Mouse (Mus musculus): ENCODE results near the gene Sema7a. TPM values are rescaled to one million over a fixed set of nuclear protein-coding genes. Genes with fewer than 3 reads are reported as not detected.

The Sema7a gene
- total RNA-seq, 1 experiment from 2014 or later = 4.3 TPM

DNA sequence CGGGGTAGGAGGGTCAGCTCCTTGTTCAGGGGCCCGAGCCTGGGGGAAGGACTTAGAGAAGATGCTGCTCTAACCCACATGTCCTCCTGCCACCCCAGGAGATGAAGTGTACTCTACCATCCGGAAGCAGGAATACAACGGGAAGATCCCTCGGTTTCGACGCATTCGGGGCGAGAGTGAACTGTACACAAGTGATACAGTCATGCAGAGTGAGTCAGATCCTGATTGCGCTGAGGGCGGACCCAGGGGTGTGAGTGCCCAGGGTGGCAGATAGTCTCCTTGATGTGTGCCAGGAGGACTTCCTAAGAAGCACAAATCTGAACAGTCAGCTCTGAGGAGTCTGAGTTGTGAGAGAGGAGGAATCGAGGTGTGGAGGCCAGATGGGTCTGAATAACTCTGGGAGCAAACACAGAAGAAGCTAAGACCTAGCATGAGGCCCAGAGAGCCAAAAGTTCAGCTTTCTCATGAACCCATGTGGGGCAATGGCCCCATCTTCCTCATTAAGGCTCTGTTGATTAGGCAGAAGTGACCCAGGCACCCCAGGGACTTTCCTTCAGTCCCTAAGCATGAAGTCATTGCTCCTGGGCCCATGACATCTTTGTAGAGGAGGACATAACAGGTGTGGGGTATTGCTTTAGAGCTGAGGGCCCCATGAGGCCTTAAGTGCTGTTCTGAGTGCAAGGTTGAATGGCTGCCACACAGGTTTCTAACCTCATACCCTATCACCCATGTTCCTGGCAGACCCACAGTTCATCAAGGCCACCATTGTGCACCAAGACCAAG lies 15.2 kb downstream of the Sema7a start:
- no peak for ATAC-seq (replicated peaks in 1 of 2; ENCODE audit: insufficient read depth in 1 of 2, low FRiP score in 2 of 2, low TSS enrichment in 1 of 2, low read depth in 1 of 2, poor library complexity in 2 of 2, severe bottlenecking in 2 of 2)

DNA sequence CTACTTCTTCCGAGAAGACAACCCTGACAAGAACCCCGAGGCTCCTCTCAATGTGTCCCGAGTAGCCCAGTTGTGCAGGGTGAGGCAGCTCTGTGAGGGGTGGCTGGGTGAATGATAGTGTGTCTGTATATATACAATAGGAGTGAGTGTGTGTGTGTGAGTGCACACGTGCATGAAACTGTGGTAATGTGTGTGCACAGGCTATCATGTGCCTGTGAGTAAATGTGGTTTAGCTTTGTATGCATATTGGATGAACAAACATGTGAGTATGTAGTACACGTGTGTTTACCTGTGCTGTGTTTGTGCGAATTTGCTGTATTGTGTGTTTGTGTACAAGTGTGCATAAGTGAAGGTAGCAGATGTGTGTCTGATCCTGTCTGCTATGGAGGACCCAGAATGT lies 15.9 kb downstream of the Sema7a start:
- no peak for ATAC-seq (replicated peaks in 1 of 2; ENCODE audit: insufficient read depth in 1 of 2, low FRiP score in 2 of 2, low TSS enrichment in 1 of 2, low read depth in 1 of 2, poor library complexity in 2 of 2, severe bottlenecking in 2 of 2)

DNA sequence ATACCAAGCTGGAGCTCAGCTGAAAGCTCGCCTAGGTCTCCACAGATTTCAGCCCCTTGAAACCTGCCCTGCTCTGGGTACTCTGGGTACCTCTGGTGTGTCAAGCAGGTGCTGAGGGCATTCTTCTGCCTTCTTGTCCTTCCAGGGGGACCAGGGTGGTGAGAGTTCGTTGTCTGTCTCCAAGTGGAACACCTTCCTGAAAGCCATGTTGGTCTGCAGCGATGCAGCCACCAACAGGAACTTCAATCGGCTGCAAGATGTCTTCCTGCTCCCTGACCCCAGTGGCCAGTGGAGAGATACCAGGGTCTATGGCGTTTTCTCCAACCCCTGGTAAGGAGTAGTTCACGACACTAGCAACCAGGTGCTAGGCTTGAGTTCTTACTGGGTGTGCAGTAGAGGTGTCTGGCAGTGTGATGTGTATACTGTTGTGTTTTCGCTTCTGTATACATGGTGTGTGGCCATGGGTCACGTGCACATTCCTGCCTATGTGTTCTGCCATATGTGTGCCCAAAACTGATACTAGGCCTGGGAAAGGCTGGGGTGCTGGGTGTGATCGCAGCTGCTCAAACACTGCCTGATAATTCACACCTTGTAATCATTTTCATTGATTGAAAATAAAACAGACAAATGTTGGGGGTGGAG lies 16.4 kb downstream of the Sema7a start:
- no peak for ATAC-seq (replicated peaks in 1 of 2; ENCODE audit: insufficient read depth in 1 of 2, low FRiP score in 2 of 2, low TSS enrichment in 1 of 2, low read depth in 1 of 2, poor library complexity in 2 of 2, severe bottlenecking in 2 of 2)

DNA sequence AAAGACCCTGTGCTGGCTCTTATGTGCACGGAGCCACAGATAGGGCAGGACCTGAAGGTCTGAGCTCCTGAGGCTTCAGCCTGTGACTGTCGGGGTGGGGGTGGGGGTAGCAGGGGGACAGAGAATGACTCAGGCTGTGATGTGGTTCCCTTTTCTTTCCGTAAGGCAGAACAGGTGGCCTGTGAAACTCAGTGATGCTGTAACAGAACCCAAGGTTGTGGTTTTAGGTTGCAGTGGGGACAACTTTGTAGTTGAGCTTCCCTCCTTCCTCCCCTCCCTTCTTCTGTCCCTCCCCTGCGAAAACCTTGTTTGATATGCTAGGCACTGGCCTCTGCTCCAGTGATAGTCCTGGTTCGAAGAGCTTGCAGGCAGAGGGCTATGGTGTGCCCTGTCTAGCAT lies 16.9 kb downstream of the Sema7a start:
- ATAC-seq (replicated peaks in 1 of 2; ENCODE audit: insufficient read depth in 1 of 2, low FRiP score in 2 of 2, low TSS enrichment in 1 of 2, low read depth in 1 of 2, poor library complexity in 2 of 2, severe bottlenecking in 2 of 2) = peak; percentile 60 to 78

DNA sequence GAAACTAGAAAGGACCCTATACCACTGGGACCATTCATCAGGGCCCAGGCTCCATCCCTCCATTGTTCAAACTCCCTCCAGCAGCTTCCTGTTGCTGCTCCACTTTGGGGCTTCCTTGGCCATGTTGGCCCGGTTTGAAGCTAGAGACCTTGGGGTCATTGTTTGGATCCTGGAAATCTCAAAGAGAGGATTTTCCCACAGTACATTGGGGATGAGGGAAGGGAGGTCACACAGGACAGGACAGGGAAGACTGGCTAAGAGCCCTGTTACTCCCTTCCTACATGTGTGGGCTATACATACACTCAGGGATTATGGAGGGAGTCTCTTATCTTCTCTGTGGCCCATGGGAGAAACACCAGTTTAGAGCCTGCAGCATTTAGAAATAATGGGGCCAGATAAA lies 18.7 kb downstream of the Sema7a start:
- ATAC-seq (replicated peaks in 1 of 2; ENCODE audit: insufficient read depth in 1 of 2, low FRiP score in 2 of 2, low TSS enrichment in 1 of 2, low read depth in 1 of 2, poor library complexity in 2 of 2, severe bottlenecking in 2 of 2) = no peak

DNA sequence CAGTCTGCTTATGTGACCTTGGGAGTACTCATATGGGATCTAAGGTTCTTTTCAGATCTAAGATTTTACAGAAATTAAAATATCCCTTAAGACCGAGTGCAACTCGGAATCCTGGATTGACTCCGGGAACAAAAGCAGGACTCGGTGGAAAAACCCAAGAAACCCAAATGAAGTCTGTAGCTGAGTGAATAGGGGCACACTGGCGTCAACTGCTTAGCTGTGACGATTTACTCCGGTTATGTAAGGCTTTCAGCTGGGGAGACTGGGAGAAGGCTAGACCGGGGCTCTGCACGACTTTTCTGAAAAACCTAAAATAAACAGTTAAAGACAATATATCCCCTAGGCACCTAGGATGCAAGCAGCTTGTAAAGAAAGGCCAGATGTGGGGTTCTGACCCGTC lies 19.5 kb downstream of the Sema7a start:
- no peak for ATAC-seq (replicated peaks in 1 of 2; ENCODE audit: insufficient read depth in 1 of 2, low FRiP score in 2 of 2, low TSS enrichment in 1 of 2, low read depth in 1 of 2, poor library complexity in 2 of 2, severe bottlenecking in 2 of 2)

DNA sequence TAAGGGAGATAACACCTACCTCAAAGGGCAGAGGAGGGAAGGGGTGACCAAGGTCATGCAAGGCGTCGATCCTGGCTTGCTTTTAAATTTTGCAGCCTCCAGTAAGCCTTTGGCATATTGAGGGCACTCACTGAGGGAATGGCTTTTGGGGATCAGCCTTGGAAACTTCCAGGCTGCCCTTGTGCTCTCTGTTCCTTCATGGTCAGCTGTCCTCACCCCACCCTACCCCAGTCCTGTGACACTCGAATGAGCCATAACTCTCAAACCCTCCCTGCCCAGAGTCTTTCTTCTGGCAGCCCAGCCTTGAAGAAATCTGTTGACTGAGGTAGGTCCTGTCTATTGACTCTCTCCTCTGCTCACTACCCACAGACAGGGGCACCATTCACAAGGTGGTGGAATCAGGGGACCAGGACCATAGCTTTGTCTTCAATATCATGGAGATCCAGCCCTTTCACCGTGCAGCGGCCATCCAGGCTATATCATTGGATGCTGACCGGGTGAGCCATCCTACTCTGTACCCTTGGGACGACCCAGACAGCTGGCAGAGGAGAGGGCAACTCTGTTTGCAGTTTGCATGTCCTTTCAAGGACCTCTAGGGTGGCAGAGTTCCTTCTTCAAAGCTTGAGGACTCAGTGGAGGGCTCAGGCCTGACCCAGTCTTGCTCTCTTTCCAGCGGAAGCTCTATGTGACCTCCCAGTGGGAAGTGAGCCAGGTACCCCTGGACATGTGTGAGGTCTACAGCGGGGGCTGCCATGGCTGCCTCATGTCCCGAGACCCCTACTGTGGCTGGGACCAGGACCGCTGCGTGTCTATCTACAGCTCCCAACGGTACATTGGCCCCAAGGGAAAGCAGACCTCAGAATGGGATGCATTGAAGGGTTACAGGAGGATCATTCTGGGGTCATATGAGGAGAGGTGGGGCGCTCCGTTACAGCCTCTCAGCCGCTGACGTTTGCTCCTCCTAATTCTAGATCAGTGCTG lies 20.3 kb downstream of the Sema7a start:
- ATAC-seq (replicated peaks in 1 of 2; ENCODE audit: insufficient read depth in 1 of 2, low FRiP score in 2 of 2, low TSS enrichment in 1 of 2, low read depth in 1 of 2, poor library complexity in 2 of 2, severe bottlenecking in 2 of 2) = no peak

DNA sequence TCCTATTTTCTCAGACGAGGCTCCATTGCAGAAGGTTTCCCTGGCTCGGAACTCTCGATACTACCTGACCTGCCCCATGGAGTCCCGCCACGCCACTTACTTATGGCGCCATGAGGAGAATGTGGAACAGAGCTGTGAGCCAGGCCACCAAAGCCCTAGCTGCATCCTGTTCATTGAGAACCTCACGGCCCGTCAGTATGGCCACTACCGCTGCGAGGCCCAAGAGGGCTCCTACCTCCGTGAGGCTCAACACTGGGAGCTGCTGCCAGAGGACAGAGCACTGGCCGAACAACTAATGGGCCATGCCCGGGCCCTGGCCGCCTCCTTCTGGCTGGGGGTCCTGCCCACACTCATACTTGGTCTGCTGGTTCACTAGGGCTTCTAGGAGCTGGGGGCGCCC lies 21.3 kb downstream of the Sema7a start:
- ATAC-seq (replicated peaks in 1 of 2; ENCODE audit: insufficient read depth in 1 of 2, low FRiP score in 2 of 2, low TSS enrichment in 1 of 2, low read depth in 1 of 2, poor library complexity in 2 of 2, severe bottlenecking in 2 of 2) = no peak

DNA sequence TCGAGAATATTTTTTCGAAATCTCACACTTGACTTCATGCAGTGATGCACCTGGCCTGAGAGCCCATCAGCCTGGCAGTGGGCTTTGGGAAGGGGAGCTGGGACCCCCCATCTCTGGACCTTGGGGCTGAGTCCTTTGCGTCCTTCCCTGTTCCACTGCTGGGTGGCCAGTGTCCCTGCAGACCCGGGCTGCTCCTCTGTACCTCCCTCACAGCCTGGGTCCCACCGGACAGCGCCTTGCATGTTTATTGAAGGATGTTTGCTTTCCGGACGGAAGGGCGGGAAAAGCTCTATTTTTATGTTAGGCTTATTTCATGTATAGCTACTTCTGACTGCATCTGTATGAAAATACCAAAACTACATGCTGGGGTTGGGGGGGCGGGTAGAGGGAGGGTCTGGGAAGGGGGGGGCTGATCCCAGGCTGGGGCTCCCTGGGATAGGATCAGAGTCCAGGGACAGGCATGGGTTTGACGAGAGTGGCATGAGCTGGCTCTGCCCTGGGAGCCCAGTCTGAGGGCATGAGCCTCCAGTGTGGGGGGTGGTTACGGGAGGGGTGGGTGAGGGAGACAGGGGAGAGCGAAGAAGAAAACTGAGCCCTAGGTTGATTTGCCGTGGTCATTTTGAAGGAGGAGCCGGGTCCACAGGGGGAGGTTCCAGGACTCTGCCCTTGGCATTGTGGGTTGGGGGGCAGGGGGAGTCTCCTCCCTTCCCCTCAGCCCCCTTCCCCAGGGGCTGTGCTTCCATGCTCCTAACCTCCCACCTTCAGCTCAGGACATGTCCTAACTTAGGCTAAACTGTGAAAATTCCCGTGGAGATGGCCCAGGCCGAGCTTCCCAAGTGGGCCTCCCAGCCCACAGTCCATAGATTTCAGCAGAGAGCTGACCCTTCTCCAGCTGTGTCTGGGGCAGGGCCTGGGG lies 22.2 kb downstream of the Sema7a start:
- ATAC-seq (replicated peaks in 1 of 2; ENCODE audit: insufficient read depth in 1 of 2, low FRiP score in 2 of 2, low TSS enrichment in 1 of 2, low read depth in 1 of 2, poor library complexity in 2 of 2, severe bottlenecking in 2 of 2) = no peak

DNA sequence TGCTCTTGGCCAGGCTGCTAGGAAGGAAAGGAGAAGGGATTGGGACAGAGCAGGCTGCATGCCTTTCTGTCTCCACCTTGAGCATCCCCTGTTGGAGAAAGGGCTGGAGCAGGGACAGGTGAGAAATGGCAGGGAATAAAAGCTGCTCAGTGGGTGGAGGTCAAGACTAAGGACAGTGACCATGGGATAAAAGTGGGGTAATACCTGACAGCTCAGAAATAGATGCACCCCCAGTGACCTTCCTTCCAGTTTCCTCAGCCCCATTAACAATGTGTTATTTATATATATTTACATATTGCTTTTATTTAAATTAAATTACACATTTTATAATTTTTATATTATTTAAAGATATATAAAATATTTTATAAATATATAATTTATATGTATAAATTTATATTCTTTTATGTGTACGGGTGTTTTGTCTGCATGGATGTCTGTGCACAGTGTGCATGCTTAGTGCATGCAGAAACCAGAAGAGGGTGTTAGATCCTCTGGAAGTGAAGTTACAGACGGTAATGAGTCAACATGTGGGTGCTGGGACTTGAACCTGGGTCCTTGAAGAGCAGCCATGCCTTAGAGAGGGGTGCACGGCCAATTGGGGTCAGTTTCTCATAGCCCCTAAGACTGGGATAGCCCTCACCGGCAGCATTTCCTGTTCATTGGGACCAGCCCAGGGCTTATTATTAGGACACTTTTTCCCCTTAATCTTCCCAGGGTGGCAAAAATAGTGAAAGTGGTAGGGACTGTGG lies 23.5 kb downstream of the Sema7a start:
- ATAC-seq (replicated peaks in 1 of 2; ENCODE audit: insufficient read depth in 1 of 2, low FRiP score in 2 of 2, low TSS enrichment in 1 of 2, low read depth in 1 of 2, poor library complexity in 2 of 2, severe bottlenecking in 2 of 2) = no peak

DNA sequence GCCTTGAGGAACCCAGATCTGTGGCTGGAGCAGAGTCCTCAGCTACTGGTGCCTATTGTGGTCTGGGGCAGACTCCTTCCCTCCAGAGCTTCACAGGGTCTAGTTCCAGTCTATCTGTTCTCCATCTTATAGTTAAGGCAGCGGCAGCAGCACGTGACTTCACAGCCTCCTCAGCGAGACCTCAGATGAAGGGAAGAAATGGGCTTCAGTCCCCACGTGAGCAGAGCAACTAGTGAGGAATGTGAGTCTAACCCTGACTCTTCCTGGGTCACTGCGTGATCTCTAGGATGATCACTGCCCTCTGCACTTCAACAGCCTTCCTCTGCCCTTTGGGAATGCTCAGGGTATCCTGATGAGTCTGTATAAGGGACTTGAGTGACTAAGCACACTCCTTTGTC lies 24.1 kb downstream of the Sema7a start:
- ATAC-seq (replicated peaks in 1 of 2; ENCODE audit: insufficient read depth in 1 of 2, low FRiP score in 2 of 2, low TSS enrichment in 1 of 2, low read depth in 1 of 2, poor library complexity in 2 of 2, severe bottlenecking in 2 of 2) = no peak

DNA sequence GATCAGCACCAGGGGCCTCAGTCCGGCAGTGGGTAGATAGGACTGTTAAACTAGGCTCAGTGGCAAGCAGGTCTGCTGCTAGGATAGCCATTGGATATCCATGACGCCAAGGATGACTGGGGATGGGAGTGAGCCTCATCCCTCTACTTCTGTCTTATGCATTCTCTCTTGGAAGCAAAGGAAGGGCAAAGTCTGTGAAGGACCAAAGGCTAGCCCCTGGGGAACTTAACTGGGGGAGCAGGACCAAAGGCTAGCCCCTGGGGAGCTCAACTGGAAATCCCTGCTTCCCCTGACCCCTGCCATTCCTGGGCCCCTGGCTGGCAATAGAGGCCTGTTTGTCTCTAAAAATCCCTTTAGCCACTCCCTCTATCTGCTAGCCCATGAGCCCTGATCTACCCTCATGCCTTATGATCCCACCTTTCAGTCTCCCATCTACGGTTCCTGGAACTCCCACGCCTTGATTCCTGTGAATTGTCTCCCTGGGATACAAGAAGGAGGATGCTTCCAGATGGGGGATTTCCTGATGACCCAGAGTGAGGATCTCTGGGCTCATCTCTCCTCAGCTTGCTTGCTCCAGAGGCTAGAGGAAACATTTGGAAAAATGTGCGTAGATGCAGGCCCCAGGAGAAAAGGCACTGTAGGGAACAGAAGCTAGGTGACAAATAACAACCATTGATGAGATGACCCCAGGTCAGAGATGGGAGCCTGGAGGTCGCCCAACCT lies 24.8 kb downstream of the Sema7a start:
- no peak for ATAC-seq (replicated peaks in 1 of 2; ENCODE audit: insufficient read depth in 1 of 2, low FRiP score in 2 of 2, low TSS enrichment in 1 of 2, low read depth in 1 of 2, poor library complexity in 2 of 2, severe bottlenecking in 2 of 2)

DNA sequence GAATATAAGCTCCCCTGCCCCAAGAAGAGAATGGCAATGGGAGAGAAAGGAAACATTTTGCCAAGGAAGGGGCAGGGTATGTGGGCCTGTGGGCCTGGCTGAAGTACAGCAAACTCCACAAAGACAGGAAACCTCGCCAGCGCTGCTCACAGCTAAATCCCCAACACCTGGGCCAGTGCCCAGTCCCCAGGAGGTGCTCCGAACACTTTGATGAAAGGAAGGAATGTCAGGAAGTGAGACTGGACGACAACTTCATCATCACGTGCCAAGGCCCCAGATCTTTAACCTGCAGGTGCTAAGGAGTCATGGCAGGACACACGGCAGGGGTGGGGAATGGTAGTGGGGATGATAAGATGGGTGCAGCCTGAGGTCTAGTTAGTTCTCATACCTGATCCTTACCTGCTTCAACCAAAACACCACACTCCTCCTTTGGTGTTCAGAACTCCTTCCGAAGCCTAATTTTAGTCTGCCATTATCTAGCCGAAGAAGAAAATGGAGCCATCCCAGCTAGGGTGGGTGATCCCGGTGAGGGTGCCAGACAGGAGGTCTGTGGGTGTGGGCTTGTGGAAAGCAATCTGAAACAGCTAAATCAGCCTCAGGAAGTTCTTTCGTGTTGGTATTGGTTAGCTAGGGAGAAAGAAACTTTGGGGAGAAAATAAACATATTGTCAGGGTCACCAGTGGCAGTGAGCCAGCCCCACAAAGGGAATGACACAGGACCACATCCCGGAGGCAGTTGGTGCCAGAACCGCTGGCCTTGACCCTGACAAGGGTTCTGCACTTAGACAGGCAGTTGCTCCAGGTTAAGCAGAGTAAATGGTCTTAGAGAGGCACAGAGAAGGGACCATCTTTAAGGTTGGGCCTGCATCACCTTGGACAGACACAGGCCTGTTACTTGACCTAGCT lies 25.6 kb downstream of the Sema7a start:
- ATAC-seq (replicated peaks in 1 of 2; ENCODE audit: insufficient read depth in 1 of 2, low FRiP score in 2 of 2, low TSS enrichment in 1 of 2, low read depth in 1 of 2, poor library complexity in 2 of 2, severe bottlenecking in 2 of 2) = no peak

DNA sequence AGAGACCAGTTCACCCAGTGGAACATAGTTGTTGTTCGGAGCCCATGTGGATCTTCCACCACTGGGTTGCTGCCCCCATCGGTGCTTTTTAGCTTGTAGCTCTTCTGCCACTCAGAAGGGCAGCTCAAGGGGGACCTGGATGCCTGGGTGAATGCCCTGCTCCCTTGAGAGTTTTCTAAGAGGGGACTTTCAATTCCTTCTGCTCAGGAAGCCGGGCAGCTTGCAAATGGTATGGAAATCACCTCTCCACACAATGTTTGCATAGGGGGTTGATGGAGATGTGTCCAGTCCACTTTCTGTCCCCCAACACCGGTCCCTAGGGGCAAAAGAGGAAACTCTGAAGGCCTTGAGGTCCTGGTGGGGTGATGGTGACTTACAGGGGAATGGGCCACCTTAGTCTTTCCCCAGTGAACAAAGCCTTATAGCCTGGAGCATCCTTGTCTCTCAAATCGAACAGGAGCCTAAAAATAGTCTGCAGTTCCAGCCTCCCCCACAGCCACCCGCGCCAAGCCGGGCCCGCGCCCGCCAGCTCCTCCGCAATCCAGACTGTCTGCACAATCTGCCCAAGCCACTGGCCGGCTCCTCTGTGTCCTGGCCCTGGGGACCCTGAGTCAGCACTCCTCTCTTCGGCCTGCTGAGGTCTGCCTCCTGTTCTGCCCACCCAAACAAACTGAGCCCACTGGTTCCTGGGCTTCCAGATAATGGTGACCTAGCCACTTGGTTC lies 27.5 kb downstream of the Sema7a start:
- ATAC-seq (replicated peaks in 1 of 2; ENCODE audit: insufficient read depth in 1 of 2, low FRiP score in 2 of 2, low TSS enrichment in 1 of 2, low read depth in 1 of 2, poor library complexity in 2 of 2, severe bottlenecking in 2 of 2) = no peak
